Mouse (Mus musculus) G1E (cell line): Measurements from ENCODE around the gene Inka1.

Source experiments
- CTCF ChIP-seq: IDR thresholded peaks from 2 replicates; pipeline ENCODE4 v1.5.1; 2012; ENCODE audit warnings: low read depth, low read length, inconsistent platforms, mixed read lengths
- GATA1 ChIP-seq: IDR thresholded peaks from 2 replicates; pipeline ENCODE4 v1.6.1; 2012; ENCODE audit warnings: borderline replicate concordance, low read length, inconsistent platforms, mixed read lengths
- POLR2AphosphoS5 ChIP-seq: IDR thresholded peaks from 2 replicates; pipeline ENCODE4 v1.6.1; 2012; ENCODE audit warnings: low read depth, low read length, inconsistent platforms; ENCODE audit not compliant: insufficient replicate concordance
- TAL1 ChIP-seq: conservative IDR thresholded peaks from 2 replicates; pipeline ENCODE4 v1.6.1; 2012; ENCODE audit warnings: low read depth, low read length, inconsistent platforms, mixed read lengths

GRCm38 (mm10) chr9:107935790-107936214 is 49.9 kb downstream of the Inka1 start:
- TF ChIP-seq CTCF (no peak), GATA1 (no peak), TAL1 (no peak), POLR2AphosphoS5 (no peak)
